Mouse (Mus musculus): ENCODE measurements around the gene Ccdc13.

- TF ChIP-seq CTCF (IDR thresholded peaks at IDR 0.05; ENCODE audit: borderline replicate concordance, control insufficient read depth, extremely low read depth, insufficient read depth, low read length, poor library complexity): no peak
- TF ChIP-seq POLR2A (IDR thresholded peaks at IDR 0.05; ENCODE audit: control insufficient read depth, extremely low read depth, insufficient read depth, low read length, poor library complexity): no peak
Observed at GRCm38 (mm10) chr9:121761091-121761665, 78.1 kb downstream of the Ccdc13 start.

Measured in thymus, adult 2 months (tissue).